Mouse (Mus musculus) gonadal fat pad, adult 2 months (tissue): ENCODE measurements around the gene Gm11985. TPM values are rescaled to one million over a fixed set of nuclear protein-coding genes. Genes with fewer than 3 reads are reported as not detected.
"Not testable (repeated sequence)": the region's sequence is repeated elsewhere in the genome, so short reads cannot be mapped to it uniquely, and the experiment has no call there.

ENCODE experiments used
- DNase-seq: peaks from one replicate; pipeline ENCODE4 v3.0.0-alpha.2; 2012; ENCODE audit warnings: low read depth
- polyA plus RNA-seq: library from polyadenylated mRNA; depleted of rRNA; stranded (reverse); fragments of >200 nt; gene quantifications from 2 replicates; pipeline ENCODE4 v1.2.3, GENCODE M21; 2012; rRNA removed

Gm11985 gene
- not detected in 2 replicates for polyA plus RNA-seq

DNA sequence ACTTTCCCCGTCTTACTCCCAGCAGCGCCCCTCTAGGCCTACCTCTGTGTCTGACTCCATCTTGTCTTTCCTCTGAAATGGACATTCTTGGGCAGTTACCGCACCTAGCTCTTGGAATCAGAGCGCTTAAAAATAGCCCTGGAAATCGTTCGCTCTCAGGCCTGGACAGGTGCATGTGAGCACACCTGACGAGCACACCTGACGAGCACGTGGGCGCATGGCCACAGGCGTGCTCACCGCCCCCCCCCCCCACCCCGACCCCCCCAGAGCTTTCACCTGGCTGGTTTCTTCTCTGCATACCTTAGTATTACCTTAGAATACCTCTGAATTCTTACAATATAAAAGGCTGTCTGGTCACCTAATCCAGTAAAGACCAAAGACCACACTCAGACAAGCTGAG, at the start of gene Gm11985:
TSS of gene Gm11985 (minus strand) at position 101 of the 400 bp plus-strand sequence.
- no peak for DNase-seq

GRCm38 (mm10) chr11:7237712-7238111, 49.3 kb upstream of the Gm11985 start:
- DNase-seq, result no peak

DNA sequence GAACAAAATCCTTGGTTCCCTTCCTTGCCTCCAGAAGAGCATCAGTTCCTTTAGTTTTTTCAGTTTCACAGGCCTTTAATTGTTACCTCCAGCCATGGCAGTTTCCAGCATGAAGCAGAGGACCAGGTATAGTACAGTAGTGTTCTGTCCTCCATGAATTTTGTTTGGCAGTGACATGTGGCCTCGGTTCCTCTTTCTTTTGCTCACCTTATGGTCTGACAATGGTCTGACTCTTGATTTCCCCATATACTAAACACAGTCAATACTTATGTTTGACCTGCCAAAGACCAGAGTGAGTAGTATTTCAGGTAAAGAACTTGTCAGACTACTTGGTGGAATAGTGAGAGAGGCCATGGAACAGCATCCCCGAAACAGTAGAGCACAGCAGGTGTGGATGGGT, 48.4 kb upstream of the Gm11985 start:
- DNase-seq, result no peak

DNA sequence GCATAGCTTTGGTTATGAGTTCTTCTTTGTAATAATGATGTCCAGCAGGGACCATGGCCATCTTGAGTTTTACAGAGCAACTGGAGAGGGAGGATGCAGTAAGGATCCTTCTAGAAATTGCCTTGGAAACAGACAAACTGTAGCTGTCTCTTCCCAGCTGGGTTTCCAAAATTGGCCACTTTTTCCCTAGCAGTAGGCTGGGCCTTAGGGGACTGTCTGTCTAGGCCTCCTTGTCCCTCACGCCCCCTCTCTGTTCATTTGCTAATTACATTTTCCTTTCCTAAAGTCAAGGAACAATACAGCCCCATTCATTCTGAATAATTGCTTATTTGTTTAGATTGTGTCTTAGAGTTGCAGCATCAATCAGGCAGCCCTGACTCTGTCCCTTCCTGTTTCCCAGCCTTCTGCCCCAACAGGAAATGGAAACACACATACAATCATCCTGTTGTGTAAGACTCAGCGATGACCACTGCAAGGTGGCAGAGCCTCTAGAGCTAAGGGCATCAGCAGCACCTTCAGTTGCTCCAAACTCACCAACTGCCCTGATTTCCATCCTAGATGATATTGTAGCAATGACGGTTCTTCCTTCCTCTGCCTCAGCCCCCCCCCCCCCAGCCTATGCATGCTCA, 46.7 kb upstream of the Gm11985 start:
- no peak for DNase-seq

- DNase-seq, result no peak
Observed at GRCm38 (mm10) chr11:7234436-7234835, 46.1 kb upstream of the Gm11985 start.

GRCm38 (mm10) chr11:7233333-7233732, 45.0 kb upstream of the Gm11985 start:
- no peak for DNase-seq

- DNase-seq, result no peak
Observed at GRCm38 (mm10) chr11:7231958-7232357, 43.6 kb upstream of the Gm11985 start.

DNA sequence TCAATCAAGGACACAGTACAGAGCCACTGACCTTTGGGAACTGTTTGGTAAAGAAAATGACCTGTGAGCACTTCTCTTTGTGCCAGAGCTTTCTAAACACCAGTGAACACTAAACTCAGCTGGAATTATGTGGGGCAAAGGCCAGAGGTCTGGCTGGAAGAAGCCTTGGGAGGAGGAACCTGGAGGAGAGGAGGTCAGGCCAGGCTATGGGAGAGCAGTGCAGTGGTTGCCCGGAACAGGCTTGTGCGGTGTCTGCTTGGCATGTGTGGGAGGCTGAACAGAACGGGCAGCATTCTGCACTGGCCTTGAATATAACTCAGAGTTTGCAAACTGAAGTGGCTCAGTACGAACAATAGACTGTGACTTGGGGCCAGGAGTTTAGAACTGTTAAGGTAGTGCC, 41.6 kb upstream of the Gm11985 start:
- no peak for DNase-seq

- no peak for DNase-seq
Observed at GRCm38 (mm10) chr11:7228107-7228506, 39.7 kb upstream of the Gm11985 start.

DNA sequence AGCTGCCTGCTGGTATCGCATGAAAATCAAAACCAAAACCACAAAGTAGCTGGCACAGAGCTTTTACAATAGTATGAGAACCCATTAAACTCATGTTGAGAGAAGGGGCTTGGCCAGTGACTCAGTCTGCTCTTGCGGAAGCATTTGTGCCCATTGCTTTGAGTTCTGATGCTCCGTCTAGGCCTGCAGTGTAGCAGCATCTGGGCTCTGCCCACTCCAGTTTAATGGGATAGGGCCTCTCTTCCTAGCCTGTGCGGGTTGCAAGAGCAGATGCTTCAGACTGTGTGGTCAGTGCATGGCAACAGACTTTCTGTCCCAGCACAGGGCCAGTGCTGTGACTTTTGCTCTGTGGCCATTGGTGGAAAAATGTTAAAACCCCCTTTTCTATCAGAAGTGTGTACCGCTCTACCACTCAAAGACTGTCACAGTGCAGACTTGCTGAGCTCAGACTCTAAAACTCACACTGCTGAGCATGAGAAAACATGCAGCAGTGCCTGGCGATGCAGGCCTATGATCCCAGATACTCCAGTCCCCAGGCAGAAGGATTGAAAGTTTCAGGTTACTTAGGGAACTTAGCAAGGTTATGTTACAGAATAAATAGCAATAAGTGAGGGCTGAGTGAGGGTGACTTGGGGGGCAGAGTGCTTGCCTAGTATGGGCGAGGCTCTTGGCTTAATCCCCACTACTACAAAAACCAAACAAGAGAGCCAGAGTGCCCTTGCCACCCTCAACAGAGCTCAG, 38.6 kb upstream of the Gm11985 start:
- no peak for DNase-seq

DNA sequence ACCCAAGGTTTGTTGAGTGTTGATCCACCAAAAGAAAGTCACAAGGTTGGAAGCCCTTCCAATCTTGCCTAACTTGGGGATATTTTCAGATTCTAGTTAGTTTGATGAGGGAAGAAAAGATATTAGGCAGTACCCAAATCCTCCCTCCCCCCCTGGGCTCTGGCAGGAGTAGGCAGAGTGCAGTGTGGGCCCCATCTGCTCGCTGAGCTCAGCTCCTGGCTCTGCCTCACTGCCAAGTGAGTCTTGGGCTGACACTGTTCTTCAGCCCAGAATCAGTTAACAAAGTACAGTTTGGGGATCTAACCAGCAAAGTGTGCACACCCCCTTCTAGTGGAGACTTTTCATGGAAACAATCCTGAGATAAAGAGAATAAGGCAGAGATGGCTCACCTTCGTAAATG, 37.8 kb upstream of the Gm11985 start:
- DNase-seq, result no peak

DNA sequence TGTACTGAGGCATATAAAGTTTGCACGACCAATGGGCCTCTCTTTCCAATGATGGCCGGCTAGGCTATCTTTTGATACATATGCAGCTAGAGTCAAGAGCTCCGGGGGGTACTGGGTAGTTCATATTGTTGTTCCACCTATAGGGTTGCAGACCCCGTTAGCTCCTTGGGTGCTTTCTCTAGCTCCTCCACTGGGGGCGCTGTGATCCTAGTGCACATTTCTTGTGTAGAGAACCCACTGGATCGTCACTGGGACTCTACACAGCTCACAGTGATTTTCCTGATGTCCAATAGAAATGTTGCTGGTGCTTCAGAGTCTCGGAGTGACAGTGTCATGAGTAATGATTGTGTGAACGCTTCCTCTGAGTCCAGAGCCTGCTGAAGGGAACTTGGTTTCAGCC, 33.5 kb upstream of the Gm11985 start:
- not testable (repeated sequence) for DNase-seq

- no peak for DNase-seq
Observed at GRCm38 (mm10) chr11:7215703-7216102, 27.3 kb upstream of the Gm11985 start.

- DNase-seq, result no peak
Observed at GRCm38 (mm10) chr11:7214761-7215160, 26.4 kb upstream of the Gm11985 start.

- no peak for DNase-seq
Observed at GRCm38 (mm10) chr11:7214342-7214660, 25.9 kb upstream of the Gm11985 start.

GRCm38 (mm10) chr11:7213501-7214341, 25.4 kb upstream of the Gm11985 start, which contains the start of gene Igfbp3:
Igfbp3 (minus strand) TSS chr11:7213923.
- no peak for DNase-seq

- no peak for DNase-seq
Observed at GRCm38 (mm10) chr11:7213161-7213500, 24.8 kb upstream of the Gm11985 start.

- no peak for DNase-seq
Observed at GRCm38 (mm10) chr11:7212126-7212798, 23.9 kb upstream of the Gm11985 start.

GRCm38 (mm10) chr11:7211211-7211610, 22.8 kb upstream of the Gm11985 start:
- DNase-seq, result no peak

GRCm38 (mm10) chr11:7210343-7210742, 22.0 kb upstream of the Gm11985 start:
- DNase-seq, result no peak

DNA sequence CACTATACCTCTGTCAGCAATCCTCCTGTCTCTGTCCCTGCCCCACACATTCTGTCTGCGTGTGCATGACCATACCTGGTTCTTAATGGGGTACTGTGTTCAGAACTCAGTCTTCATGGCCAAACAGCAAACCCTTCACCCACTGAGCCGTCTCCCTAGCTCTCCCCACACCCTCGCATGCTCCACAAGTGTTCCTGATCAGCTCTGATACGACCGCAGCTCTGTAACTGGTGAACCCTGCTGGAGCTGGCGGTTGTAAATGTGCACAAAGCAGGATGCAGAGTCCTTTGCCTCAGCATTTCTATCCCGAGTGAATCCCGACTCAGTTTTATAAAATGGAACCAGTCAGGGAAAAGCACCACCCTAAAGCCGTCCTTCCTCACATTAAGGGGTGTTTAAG, 15.5 kb upstream of the Gm11985 start:
- DNase-seq, result no peak

- no peak for DNase-seq
Observed at GRCm38 (mm10) chr11:7202206-7202605, 13.8 kb upstream of the Gm11985 start.
